Mouse (Mus musculus) cortical plate, adult 2 months (tissue): ENCODE results near the gene Tctex1d4. TPM values are rescaled to one million over a fixed set of nuclear protein-coding genes. Genes with fewer than 3 reads are reported as not detected.

Experiments used
- H3K27ac ChIP-seq: fragments of 200-500 bp; 2 replicates; pipeline ENCODE4 v1.5.1; 2012; ENCODE audit warnings: low read length, control low read depth, inconsistent platforms; ENCODE audit not compliant: insufficient read depth
- H3K4me1 ChIP-seq: fragments of 200-500 bp; 2 replicates; pipeline ENCODE4 v1.6.1; 2011; ENCODE audit warnings: low read length; ENCODE audit not compliant: control insufficient read depth, insufficient read depth
- H3K4me3 ChIP-seq: fragments of 200-500 bp; 2 replicates; pipeline ENCODE4 v1.5.1; 2011; ENCODE audit warnings: mild to moderate bottlenecking, low read length, control low read depth; ENCODE audit not compliant: insufficient read depth
- CTCF ChIP-seq: fragments of 200-500 bp; IDR thresholded peaks from 2 replicates; pipeline ENCODE4 v1.5.1; 2011; ENCODE audit warnings: mild to moderate bottlenecking, control low read depth, low read length; ENCODE audit not compliant: insufficient read depth; ENCODE audit errors: extremely low read depth
- POLR2A ChIP-seq: fragments of 200-500 bp; IDR thresholded peaks from 2 replicates; pipeline ENCODE4 v1.6.1; 2011; ENCODE audit warnings: mild to moderate bottlenecking, low read length, control low read depth; ENCODE audit not compliant: insufficient read depth; ENCODE audit errors: extremely low read depth
- polyA plus RNA-seq: library from polyadenylated mRNA; depleted of rRNA; stranded (reverse); fragments of >200 nt; gene quantifications from 2 replicates; pipeline ENCODE4 v1.2.3, GENCODE M21; 2012

The Tctex1d4 gene
- polyA plus RNA-seq, 1 experiment = 1.8 TPM

DNA sequence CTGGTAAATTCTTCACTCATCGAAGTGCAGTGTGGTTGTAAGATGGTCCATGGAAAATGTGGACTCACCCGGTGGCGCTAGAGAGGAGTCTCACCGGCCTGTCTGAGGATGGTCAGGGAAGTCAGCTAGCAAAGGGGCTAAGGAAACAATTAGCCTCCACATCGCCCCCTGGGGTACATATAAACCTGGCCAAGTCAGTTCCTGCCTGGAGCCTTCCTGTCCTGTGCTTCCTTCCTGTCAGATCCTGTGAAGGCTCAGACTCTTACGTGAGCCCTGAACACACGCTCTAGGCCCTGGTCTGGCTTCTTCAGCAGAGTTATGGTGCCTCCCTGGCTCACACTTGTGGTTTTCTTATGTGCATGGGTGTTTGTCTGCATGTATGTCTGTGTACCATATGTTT is 25.4 kb upstream of the Tctex1d4 start:
- H3K27ac ChIP-seq = no peak overlapping the region
- peaks cover 2% of the 10 kb centered on the region; the same call in 1 of the 2 replicates for H3K4me1 ChIP-seq
- TF ChIP-seq CTCF = no peak
- no peak for TF ChIP-seq POLR2A
- H3K4me3 ChIP-seq = no peak overlapping the region

DNA sequence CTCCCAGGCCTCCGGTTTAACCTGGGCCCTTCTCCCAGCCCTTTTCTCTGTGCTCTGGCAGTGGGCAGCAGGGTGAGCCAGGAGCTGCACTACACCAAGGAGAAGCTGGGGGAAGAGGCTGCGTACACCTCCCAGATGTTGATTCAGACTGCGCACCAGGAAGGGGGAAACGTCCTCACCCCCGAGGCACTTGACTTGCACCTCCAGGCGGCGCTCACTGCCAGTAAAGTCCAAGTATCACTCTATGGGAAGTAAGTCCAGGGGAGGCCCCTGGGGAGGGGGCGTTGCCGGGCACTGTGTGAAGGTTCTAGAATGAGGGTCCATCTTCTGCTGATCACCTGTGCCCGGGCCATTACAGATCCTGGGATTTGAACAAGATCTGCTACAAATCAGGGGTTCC is 21.9 kb upstream of the Tctex1d4 start:
- TF ChIP-seq POLR2A (no peak), CTCF (no peak)
- H3K4me3 ChIP-seq = no peak overlapping the region
- H3K27ac ChIP-seq = no peak overlapping the region
- no peaks in the 10 kb centered on the region for H3K4me1 ChIP-seq

DNA sequence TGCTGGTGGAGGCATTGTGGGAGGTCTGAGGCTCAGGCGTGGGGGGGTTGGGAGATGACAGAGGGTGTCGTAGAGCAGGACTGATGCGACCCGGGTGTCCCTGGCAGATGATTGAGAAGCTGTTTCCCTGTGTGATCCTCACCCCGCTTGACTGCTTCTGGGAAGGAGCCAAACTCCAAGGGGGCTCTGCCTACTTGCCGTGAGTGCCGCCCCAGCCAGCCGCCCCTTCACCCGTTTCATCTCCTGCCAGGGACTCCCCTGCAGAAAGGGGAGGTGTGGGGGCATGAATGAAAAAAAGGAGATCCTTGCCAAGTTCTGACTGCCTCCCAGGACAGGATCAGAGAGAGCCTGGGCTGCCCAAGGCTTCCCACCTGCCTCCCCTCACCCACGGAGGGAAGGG is 21.5 kb upstream of the Tctex1d4 start:
- Histone ChIP-seq H3K4me1 (no peaks in the 10 kb centered on the region), H3K27ac (no peak overlapping the region), H3K4me3 (no peak overlapping the region)
- TF ChIP-seq CTCF = no peak
- no peak for TF ChIP-seq POLR2A

DNA sequence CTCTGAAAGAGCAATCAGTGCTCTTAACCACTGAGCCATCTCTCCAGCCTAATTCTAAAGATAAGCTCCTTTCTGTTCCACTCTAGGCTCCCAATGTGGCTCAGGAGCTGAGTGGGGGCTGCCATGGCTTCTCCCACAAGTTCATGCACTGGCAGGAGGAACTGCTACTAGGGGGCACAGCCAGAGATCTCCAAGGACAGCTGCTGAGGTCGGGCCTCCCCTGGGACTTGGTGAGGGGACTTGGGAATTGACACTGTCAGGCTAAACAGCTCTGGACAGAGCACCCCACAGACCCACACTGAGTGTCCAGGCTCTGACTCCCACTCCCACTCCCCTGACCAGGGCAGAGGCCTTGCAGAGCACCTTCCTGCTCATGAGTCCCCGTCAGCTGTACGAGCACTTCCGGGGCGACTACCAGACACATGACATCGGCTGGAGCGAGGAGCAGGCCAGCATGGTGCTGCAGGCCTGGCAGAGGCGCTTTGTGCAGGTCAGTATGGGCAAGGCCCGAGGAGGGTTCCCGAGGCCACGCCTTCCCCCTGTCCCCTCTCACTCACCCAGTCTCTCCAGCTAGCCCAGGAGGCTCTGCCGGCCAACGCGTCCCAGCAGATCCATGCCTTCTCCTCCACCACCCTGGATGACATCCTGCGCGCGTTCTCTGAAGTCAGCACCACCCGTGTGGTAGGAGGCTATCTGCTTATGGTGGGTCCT is 18.6 kb upstream of the Tctex1d4 start:
- Histone ChIP-seq H3K4me3 (no peak overlapping the region), H3K27ac (no peak overlapping the region), H3K4me1 (no peaks in the 10 kb centered on the region)
- TF ChIP-seq POLR2A = no peak
- TF ChIP-seq CTCF = no peak

DNA sequence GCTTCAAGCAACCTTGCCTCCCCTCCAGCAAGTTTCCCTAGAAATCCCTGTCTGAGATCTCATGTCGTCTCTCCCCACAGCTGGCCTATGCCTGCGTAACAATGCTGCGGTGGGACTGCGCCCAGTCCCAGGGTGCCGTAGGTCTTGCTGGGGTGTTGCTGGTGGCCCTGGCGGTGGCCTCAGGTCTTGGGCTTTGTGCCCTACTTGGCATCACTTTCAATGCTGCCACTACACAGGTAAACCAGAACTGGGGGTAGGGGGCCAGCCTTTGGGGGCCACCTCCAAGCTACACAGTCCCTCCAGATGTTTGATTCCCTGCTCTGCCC is 18.1 kb upstream of the Tctex1d4 start:
- no peaks in the 10 kb centered on the region for H3K4me1 ChIP-seq
- no peak for TF ChIP-seq CTCF
- TF ChIP-seq POLR2A = no peak
- no peak overlapping the region for H3K4me3 ChIP-seq
- no peak overlapping the region for H3K27ac ChIP-seq

DNA sequence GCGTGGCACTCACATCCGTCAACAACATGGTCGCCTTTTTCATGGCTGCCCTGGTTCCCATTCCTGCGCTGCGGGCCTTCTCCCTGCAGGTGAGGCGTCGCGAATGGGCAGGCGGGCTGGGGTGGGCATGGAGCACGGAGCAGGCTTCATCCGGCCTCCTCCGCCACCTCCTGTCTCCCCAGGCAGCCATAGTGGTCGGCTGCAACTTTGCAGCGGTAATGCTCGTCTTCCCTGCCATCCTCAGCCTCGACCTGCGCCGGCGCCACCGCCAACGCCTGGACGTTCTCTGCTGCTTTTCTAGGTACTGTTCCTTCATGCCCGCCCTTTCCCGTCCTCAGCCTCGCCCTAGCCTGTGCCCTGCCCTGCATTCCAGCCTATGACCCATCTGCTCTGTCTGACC is 17.3 kb upstream of the Tctex1d4 start:
- no peak overlapping the region for H3K27ac ChIP-seq
- TF ChIP-seq POLR2A (no peak), CTCF (no peak)
- no peaks in the 10 kb centered on the region for H3K4me1 ChIP-seq
- H3K4me3 ChIP-seq = no peak overlapping the region

DNA sequence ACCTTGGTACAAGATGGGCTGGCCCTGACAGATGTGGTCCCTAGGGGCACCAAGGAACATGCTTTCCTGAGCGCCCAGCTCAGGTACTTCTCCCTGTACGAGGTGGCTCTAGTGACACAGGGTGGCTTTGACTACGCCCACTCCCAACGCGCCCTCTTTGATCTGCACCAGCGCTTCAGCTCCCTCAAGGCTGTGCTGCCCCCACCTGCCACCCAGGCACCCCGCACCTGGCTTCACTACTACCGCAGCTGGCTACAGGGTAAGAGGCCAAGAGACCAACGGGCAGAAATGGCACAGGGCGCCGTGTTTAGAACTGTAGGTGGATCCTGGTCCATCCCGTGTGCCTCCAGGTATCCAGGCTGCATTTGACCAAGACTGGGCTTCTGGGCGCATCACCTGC is 16.3 kb upstream of the Tctex1d4 start:
- no peaks in the 10 kb centered on the region for H3K4me1 ChIP-seq
- H3K4me3 ChIP-seq = no peak overlapping the region
- H3K27ac ChIP-seq = no peak overlapping the region
- TF ChIP-seq CTCF = no peak
- TF ChIP-seq POLR2A = no peak

DNA sequence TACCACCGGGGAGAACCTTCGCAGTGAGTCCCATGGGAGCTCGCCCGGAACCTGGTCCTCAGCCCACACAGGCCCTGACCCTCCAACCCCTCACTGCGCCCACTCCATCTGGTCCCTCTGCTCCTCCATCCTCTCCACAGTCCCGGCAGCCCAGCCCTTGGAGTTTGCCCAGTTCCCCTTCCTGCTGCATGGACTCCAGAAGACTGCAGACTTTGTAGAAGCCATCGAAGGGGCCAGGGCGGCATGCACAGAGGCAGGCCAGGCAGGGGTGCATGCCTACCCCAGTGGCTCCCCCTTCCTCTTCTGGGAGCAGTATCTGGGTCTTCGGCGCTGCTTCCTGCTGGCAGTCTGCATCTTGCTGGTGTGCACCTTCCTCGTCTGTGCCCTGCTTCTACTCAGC is 15.6 kb upstream of the Tctex1d4 start:
- no peak overlapping the region for H3K27ac ChIP-seq
- no peak overlapping the region for H3K4me3 ChIP-seq
- H3K4me1 ChIP-seq = no peaks in the 10 kb centered on the region
- TF ChIP-seq CTCF = no peak
- TF ChIP-seq POLR2A = no peak

DNA sequence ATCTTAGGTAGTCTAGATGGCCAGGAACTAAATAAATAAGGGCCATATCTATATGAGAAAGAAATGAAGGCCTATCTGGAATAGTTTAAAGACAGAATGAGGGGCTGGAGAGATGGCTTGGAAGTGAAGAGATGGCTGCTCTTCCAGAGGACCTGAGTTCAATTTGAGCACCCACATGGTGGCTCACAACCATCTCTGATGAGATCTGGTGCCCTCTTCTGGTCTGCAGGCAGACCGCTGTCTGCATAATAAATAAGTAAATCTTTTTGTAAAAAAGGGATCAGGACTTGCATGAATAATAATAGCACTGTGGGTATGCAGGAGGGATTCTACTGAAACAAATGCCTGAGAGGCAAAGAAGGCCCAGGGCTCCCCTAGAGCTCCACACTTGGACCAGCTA is 13.4 kb upstream of the Tctex1d4 start:
- Histone ChIP-seq H3K27ac (no peak overlapping the region), H3K4me1 (no peaks in the 10 kb centered on the region), H3K4me3 (no peak overlapping the region)
- no peak for TF ChIP-seq CTCF
- TF ChIP-seq POLR2A = no peak

DNA sequence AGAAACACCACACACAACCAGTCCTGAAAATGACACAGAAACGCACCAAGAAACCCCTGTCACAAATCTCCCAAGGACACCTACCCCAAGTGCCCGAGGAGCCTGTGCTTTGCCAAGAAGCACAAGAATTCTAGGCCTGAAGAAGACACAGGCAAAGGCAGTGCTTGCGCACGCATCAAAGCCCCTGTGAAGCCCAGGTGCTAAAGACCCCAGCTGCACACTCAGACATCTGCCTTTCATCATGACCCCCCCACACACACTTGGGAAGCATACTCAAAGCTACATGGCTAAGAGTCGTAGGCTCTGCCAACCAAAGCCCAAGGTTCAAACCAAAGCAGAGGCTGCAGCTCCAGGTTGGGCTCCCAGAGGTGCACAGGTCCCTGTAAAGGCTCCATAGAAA is 11.0 kb upstream of the Tctex1d4 start:
- no peaks in the 10 kb centered on the region for H3K4me1 ChIP-seq
- no peak for TF ChIP-seq POLR2A
- TF ChIP-seq CTCF = no peak
- H3K4me3 ChIP-seq = no peak overlapping the region
- no peak overlapping the region for H3K27ac ChIP-seq
